Mouse (Mus musculus) kidney, adult 18-20 months (tissue): ENCODE measurements around the gene Gm10638.

Experiments used
- DNase-seq: peaks from one replicate; pipeline ENCODE4 v3.0.0; 2021

The Gm10638 gene

DNA sequence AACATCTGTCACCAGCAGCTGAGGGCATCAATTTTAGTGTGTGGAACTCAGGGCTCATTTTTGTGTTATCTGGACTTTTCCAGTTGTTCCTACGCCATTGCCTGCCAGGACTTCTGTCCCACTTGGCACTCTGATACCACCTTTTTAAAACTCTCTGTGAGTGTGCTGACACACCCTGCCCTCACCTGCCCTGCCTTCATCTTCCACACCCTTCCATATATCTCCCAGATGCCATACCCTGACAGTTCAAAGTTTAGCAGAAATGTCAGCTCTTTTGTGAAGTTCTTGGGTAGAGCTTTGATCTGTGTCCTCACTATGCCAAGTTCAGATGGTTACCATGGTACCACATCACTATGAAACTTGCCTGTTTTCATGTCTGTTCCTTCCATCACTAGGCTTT, 44.1 kb downstream of the Gm10638 start:
- DNase-seq: no peak

DNA sequence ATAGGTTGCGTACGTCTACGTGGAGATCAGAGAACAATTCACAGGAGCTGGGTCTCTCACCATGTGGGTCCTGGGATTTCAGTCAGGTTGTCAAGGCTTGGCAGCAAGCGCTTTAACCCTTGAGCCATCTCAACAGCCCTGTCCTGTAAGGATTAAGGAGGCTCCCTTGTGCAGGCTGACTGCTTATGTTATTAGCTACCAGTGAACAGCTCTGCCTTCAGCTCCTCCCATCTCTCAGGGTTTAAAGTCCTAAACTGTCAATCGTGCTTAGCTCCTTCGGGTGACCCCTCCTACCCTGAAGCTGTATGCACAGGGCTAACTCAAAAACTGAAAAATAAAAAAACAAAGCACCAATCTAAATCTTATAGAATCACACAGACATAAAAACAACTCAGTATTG, 46.0 kb downstream of the Gm10638 start:
- no peak for DNase-seq

- no peak for DNase-seq
These were observed 49.2 kb downstream of the Gm10638 start for GRCm38 (mm10) chr8:86794716-86795115.
